Mouse (Mus musculus): ENCODE data around the gene Rgl2. TPM values are rescaled to one million over a fixed set of nuclear protein-coding genes. Genes with fewer than 3 reads are reported as not detected.
A peak's percentile ranks its signal among the peaks of the same experiment; 100 is the strongest.
"Not testable (repeated sequence)": the region's sequence is repeated elsewhere in the genome, so short reads cannot be mapped to it uniquely, and the experiment has no call there.

The Rgl2 gene
- total RNA-seq, 2 experiments from 2014 or later, result 37.0 to 45.9 TPM

DNA sequence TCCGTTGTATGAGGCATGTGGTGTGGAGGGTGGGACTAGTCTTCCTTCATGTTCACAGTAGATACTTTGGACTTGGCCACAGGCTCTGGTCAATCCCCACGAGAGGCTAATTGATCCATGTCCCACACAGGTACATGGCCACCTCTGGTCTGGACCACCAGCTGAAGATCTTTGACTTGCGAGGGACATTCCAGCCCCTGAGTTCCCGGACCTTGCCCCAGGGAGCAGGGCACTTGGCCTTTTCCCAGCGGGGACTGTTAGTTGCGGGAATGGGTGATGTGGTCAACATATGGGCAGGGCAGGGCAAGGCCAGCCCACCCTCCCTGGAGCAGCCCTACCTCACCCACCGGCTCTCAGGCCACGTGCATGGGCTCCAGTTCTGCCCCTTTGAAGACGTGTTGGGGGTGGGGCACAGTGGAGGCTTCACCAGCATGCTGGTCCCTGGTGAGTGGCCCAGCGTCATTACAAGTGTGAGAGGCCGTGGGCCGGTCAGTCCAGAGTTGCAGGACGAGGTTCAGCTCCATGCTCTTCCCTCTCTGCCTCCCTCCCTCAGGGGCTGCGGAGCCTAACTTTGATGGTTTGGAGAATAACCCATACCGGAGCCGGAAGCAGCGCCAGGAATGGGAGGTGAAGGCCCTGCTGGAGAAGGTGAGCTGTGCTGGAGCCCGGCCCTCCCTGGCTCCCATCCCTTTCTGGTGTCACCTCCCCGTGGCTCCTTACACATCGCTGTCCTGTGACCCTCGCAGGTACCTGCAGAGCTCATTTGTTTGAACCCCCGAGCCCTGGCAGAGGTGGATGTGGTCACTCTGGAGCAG lies 19.0 kb downstream of the Rgl2 start:
- no peak for DNase-seq

DNA sequence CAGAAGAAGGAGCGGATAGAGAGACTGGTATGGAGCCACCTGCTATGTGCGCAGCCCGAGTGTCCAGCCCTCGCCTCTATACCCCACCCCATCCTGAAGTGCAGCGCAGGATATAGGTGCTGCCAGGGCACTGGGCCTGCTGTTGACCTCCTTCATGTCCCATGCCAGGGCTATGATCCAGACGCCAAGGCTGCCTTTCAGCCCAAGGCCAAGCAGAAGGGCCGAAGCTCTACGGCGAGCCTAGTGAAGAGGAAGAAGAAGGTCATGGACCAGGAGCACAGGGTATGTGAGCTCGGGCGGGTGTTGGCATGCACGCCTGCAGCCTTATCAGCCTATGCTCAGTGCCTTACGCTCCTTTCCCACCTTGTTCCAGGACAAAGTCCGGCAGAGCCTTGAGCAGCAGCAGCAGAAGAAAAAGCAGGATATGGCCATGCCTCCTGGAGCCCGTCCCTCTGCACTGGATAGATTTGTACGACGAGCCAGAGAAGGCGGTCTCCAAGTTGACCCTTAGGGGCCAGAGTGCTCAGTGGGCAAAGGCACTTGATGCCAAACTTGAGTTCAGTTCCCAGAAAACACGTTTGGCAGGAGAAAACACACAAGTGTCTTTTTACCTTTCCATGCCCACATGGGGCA lies 19.7 kb downstream of the Rgl2 start:
- peak; percentile 57 to 65 for DNase-seq

DNA sequence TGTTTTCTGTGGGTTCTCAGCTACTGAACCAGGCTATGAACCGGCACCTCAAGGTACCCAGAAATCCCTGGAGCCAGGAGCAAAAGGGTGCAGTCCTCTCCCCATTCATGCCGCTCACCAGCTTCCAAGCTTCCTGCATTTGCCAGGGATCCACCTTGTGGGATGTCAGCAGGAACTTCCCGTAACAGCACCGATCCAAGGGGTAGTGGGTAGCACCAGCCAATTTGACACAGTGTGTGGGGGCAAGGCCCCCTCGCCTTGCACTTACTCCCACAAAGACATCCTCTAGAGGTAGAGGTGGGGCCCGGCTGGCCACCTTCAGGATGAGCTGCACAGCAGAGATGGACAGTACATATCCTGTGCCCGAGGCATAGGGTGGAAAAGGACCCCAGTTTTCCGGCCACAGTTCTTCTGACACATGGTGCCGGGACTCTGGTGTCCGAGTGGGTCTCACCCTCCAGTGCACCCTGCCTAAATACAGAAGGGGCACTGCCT lies 20.8 kb downstream of the Rgl2 start:
- no peak for DNase-seq

DNA sequence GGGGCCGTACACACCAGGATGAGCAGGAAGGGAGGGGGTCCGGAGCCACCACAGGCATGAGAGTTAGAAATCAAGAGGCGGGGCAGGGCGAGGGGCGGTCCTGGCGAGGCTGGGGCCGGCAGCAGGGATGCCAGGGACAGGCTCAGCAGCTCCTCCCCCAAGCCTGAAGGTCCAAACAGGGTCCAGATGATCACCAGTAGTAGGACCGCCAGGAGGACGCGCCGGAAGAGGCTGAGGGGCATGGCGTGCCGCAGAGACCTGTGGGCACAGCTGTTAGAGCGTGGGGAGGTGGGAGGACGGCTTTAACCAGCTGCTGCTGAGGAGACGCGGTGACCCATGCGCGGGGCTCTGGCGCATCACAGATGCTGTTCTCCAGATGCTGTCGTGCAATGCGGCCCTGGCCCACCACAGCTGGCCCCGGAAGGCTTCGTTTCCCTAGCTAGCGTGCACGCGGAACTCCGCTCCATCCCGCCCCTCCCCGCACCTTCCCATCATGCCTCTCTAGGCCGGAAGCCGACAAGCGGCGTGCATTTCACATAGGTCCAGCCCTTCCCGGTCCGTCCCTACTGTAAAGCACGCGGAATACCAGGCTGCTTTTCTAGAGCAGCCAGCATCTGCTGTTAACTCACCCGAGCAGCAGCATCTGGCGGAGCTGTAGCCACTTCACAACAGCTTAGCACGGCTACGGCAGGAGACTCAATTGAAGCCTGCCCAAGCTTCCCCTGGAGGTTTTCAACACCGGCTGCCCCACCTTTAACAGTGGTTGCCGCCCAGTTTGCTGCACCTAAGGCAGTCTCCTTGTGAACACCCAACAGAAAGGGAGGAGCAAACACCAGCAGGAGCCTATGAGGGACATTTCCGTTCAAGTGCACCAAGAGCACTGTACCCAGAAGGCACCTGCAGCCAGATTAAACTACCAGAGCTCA lies 21.9 kb downstream of the Rgl2 start, which contains the start of gene B3galt4:
B3galt4 (minus strand) TSS at position 468 of the 926 bp plus-strand sequence.
- peak; percentile 86 to 90 for DNase-seq

DNA sequence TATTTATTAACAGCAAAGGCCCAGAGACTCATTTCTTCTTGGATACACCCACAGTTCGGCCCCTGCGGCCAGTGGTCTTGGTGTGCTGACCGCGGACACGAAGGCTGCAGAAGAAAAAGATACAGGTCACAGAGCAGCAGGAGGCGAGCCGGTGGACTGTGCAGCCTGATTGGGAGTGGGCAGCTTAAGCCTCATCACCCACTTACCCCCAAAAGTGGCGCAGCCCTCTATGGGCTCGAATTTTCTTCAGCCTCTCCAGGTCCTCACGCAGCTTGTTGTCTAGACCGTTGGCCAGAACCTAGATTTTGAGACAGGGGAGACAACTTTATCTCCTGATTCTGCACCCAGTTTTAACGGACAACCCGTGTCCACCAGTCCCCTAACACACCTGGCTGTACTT lies 22.7 kb downstream of the Rgl2 start:
- DNase-seq, result not testable (repeated sequence)

DNA sequence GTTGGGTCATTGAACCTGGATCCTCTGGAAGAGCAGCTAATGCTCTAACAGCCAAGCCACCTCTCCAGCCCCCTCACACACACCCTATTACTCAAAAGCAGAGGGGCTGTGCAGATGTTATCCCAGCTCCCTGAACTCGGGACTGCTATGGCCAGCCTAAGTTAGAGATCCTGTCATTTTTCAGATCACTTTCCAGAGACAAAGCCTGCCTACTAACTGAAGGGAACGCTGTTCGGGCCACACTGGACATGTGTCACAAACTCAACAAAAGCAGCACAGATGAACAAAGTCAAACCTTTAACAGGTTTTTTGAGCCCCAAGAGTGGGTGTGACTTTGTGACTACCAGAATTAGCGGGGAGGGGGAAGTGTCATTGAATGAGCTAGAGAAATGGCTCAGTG lies 23.5 kb downstream of the Rgl2 start:
- no peak for DNase-seq

DNA sequence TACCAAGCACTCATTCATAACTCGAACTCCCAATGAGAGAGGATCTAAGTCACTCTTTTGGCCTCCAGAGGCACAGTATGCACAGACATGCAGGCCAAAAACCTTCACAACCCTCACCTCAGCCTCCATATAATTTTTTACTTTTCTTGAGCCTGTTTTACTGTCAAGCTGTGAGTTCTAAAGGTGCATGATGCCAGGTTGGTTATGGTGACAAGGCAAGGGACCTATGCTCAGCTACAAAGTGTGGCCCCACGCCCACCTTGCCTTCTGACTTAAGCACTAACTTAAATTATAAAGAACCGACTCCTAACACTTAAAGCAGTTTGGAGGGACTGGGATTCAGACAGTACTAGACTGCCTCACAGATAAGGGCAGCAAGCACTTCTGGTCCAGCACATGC lies 24.0 kb downstream of the Rgl2 start:
- DNase-seq, result no peak

DNA sequence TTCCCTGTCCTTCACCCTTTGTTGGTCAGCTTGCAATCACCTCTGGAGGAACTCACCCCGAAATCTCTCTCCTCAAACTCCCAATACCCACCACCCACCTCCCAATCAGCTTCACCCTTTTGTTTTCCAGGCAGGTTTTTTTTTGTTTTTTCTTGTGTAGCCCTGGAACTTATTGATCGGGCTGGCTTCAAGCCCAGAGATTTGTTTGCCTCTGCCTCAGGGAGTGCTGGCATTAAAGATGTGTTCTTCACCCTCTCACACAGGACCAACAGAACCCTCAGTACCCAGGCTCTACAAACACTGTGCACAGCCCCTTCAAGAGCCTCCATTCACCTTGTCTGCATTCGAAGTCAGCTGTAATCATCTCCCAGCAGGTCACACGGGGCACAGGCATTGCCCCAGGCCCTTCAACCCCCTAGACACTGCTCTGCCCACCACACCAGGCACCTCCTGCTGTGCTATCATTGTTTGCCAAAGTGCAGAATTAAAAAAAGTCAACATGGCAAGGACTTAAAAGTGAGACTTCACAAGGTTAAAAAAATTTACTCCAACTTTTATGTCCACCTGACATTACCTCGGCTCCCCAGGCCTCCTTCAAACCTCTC lies 24.7 kb downstream of the Rgl2 start:
- no peak for DNase-seq

DNA sequence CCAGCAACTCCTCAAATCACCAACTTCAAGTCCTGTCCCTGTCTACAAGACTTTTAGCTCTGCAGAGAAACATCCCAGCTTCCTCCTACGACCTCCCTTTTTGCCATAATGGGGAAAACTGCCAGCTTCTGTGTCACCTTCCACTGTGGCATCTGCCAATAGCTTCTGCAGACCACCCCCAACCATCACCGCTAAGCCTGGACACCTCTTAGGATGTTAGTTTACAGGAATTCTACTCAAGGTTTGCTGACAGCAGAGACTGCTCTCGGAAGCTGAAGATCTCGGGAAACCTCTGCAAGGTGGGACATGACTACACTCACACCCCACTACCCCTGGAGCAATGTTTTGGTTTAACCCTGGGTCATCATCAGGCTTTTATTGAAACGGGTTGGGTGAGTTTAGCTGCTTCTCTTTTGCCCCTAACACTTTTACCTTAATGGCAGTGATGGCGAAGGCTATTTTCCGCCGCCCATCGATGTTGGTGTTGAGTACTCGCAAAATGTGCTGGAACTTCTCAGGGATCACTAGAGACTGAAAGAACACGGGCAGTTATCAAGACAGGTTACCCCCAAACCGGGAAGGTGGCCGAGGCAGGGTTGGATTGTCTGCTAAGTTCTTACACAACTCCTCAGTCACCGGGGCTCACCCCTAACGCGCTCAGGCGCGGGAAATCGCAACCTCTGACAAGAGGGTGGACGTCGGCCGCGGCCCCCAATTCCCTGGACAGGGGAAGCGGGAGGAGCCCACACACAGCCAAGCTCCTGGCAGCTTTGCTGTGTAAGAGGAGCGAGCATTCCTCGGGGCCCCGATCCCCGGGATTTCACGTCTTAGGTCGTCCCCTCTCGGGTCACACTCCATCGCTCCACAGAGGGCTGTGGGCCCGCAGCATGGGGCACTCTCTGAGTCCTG lies 25.6 kb downstream of the Rgl2 start:
- DNase-seq, result peak in 1 of 2 experiments; percentile 46

DNA sequence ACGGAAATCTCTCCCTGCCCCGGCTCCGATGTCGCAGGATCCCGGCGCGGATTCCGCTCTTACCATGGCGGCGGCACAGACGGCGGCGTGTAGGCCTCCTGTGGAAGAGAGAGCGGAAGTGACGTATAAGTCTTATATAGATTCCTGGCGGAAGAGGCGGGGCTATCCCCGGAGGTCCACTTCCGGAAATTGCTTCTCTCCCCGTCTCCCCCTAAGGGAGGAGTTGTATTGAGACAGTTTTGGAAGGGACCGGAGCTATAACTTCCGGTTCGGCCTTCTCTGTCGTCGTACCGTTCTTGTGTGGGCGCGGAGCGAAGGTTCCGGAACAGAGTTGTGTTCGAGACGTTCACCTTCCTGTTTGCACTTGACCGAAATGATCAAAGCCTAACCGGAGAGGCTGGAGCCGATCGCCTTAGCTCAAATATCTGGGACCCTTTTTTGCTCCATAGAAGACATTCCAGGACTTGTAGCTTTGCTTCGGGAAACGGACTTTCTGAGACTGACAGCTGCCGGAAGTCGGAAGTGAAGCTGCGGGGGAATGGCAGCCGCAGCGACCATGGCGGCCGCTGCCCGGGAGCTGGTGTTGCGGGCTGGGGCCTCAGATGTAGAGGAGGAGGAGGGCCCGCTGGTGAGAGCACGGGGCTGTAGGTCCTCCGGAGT lies 26.3 kb downstream of the Rgl2 start, which contains the start of the genes Vps52 and Rps18:
Vps52 (plus strand) TSS at position 258 of the 660 bp plus-strand sequence.
Rps18 (minus strand) TSS at position 447 of the 660 bp plus-strand sequence.
- DNase-seq, result peak; percentile 91 to 92

DNA sequence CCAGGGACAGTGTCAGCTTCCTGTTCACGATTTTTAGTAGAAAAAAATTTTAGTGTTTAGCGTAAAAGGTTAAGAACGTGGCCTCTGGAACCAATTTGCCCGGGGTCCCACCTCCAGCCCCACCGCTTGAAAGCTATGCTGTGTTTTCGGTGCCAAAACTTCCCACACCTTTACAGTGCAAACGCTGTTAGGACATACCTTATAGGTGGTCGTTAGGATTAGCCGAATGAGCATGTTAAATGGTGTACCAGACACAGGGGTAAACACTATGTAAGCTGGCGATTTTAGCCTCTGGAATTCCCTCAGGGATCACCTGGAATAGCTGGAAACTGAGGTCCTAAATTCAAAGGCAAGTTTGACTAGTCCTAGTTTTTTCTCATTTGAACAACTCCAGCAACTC lies 27.0 kb downstream of the Rgl2 start:
- no peak for DNase-seq

DNA sequence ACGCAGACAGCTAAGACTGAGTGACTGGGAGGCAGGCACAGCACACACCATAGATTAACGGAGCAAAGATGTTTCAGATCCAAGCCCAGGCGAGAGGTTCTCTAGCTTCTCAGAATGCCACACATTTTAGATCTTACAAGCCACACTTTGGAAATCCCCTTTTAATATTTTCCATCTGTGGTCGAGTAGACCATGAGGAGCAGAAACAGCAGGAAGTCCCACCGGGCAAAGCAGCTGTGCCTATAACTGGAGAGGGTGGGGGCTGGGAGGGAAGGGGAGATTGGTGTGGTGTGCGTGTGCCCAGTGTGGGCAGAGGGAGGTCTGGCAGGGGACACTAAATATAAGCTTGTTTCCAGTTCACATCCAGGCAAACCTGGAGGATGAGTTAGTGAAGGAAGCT lies 28.1 kb downstream of the Rgl2 start:
- no peak for DNase-seq

DNA sequence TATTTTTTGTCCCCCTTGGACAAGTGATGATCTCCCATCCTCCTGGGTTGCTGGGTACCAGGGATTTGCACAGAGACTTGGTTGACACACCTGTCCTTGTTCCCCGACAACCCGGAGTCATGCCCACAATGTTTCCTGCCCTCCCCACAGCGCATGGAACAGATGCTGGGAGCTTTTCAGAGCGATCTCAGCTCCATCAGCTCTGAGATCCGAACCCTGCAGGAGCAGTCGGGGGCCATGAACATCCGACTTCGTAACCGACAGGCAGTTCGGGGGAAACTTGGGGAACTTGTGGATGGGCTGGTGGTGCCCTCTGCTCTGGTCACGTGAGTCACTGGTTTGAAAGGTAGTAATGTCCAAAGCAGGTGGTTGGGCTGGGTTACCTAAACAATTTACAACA lies 29.1 kb downstream of the Rgl2 start:
- no peak for DNase-seq

DNA sequence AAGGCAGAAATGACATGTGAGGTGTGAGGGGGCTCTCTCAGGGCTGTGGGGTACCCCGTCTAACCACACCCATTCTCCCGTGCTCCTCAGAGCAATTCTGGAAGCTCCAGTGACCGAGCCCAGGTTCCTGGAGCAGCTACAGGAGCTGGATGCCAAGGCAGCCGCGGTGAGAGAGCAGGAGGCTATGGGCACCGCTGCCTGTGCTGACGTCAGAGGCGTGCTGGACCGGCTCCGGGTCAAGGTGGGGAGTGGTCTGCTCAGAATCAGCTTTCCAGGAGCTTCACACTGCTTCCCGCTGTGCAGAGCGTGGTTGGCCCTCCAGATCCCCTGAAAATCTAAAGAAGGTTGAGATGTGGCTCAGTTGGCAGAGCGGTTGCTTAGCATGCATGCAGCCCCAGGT lies 29.8 kb downstream of the Rgl2 start:
- DNase-seq, result no peak

DNA sequence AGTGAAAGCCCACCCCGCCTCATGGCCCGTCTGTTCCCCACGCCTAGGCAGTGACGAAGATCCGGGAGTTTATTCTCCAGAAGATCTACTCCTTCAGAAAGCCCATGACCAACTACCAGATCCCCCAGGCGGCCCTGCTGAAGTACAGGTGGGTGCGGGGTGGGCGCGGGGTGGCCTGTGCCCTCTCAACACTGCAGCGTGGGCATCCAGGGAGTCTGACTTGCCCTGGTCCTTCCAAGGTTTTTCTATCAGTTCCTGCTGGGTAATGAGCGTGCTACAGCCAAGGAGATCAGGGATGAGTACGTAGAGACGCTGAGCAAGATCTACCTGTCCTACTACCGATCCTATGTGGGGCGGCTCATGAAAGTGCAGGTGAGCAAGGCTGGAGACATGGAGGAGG lies 30.6 kb downstream of the Rgl2 start:
- no peak for DNase-seq

DNA sequence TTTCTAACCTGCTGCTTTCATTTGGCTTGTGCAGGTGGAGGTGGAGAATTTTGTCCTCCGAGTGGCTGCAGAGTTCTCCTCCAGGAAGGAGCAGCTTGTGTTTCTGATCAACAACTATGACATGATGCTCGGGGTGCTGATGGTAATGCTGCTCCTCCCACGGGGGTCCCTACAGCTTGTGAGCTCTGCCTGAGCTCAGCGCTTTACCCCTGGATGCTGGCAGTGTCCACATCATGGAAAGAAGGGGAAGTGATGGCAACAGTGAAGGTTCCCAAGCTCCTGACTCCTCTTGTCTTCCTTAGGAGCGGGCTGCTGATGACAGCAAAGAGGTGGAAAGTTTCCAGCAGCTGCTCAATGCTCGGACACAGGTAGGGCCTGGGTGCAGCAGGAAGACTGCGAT lies 33.5 kb downstream of the Rgl2 start:
- DNase-seq, result no peak

DNA sequence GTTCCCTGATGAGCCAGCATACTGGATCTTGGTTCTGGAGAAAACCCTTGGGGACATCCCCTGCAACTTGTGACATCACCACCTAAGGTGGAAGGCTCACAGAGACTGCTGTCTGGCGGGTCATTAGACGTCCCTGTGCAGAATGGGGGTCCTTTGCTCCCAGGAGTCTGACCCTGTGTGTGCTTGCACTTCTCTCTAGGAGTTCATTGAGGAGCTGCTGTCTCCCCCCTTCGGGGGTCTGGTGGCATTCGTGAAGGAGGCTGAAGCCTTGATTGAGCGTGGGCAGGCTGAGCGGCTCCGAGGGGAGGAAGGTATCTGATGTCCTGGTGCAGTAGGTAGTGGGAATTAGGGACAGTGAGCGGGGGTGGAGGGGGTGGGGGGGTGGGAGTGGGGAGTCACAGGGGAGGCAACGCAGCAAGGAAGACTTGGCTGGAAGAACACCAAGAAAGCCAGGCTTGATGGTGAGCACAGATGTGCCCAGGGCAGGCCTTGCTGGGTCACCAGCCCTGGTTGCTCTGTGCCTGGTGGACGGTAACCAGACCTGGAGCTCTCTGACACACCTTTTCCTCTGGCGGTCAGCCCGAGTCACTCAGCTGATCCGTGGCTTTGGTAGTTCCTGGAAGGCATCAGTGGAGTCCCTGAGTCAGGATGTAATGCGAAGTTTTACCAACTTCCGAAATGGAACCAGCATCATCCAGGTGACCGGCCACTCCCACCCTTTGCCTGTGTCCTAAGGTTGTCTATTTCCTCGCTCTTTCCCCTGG lies 35.9 kb downstream of the Rgl2 start:
- DNase-seq, result no peak

DNA sequence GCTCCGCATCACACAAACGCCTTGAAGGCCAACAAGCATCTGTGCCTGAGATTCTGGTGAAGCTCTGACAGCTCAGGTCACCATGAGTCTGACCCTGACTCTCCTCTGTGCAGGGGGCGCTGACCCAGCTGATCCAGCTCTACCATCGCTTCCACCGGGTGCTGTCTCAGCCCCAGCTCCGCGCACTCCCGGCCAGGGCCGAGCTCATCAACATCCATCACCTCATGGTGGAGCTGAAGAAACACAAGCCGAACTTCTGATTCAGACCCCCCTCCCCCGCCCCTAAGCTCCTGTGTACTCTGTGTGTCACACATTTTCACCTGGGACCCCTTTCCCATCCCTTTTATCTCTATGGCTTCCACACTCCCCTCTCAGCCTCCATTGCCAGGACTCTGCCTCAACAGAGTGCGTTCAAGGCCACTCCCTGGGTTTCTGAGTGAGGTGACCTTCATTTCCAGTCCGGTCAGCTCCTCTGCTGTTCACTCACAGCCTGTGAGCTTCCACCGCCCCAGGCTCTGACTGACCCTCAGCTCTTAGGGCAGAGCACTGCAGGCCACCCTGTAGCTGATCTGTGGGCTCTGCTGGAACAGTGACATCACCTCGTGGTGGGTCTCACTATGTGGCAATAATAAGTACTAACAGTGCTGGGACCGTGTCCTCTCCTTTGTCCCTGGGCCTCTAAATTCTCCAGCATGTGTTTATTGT lies 36.7 kb downstream of the Rgl2 start:
- DNase-seq, result peak; percentile 50 to 64

DNA sequence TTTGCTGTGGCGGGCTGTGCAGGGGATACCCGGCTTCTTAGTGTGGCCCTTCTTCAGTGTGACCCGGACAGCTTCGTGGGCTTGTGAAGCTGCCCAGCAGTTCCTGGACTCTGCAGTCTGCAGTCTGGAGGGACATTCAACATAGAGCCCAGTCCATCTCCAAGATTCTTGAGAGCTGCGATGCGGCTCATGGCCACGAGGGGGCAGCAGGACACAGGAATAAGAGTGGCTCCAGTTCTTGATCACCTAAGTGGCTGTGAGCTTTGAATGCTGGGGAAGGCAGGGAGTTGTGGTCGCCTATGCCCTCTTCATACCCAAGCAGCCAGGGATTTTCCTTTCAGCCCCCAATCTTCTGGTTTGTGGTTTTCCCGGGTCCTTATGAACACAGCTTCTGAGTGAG lies 39.1 kb downstream of the Rgl2 start:
- peak; percentile 75 to 86 for DNase-seq

Measured in adrenal gland, postnatal 36 days (tissue).